In genomic region chr11:49847071-49847810, GRCm38 (mm10) we compare ENCODE assay signal across 8 mouse cellular contexts. TPM values are rescaled to one million over a fixed set of nuclear protein-coding genes. Genes with fewer than 3 reads are reported as not detected.
A peak's percentile ranks its signal among the peaks of the same experiment; 100 is the strongest.
DNase-seq lines count a peak whose midpoint lies in the region; ATAC-seq and TF ChIP-seq lines count a peak whose summit lies in the region.

No protein-coding gene starts in this region.

- peaks cover 14% of the 10 kb centered on the region for H3K4me1 ChIP-seq in intestine, embryonic 16.5 days (ENCODE audit: control insufficient read depth, insufficient read depth, low read length)
- H3K4me1 ChIP-seq in lung, postnatal 0 days (ENCODE audit: insufficient read depth, low read depth, low read length) = peaks cover 12% of the 10 kb centered on the region; the same call in 1 of the 2 replicates

- H3K9me3 ChIP-seq in intestine, embryonic 16.5 days (ENCODE audit: control insufficient read depth, low read length) = no peaks in the 10 kb centered on the region
- H3K9me3 ChIP-seq in lung, postnatal 0 days (ENCODE audit: low read length) = no peaks in the 10 kb centered on the region

- TF ChIP-seq CTCF in layer of hippocampus, adult 2 months (conservative IDR thresholded peaks at IDR 0.05) = no peak
- no peak for TF ChIP-seq CTCF in lung, postnatal 0 days (IDR thresholded peaks at IDR 0.05)

- peak overlapping the region; percentile 89 for H3K4me2 ChIP-seq in intestine, embryonic 16.5 days (ENCODE audit: low read depth, low read length)
- H3K4me2 ChIP-seq in lung, postnatal 0 days (replicated peaks; ENCODE audit: low read depth, low read length) = peak overlapping the region; percentile 92

- peak overlapping the region; percentile 65 for H3K4me3 ChIP-seq in layer of hippocampus, adult 2 months
- peak overlapping the region; percentile 90 for H3K4me3 ChIP-seq in intestine, embryonic 16.5 days (ENCODE audit: low read length)
- peak overlapping the region; percentile 74 for H3K4me3 ChIP-seq in lung, postnatal 0 days (ENCODE audit: low read depth, low read length)

- no peaks in the 10 kb centered on the region for H3K27me3 ChIP-seq in intestine, embryonic 16.5 days (replicated peaks; ENCODE audit: control insufficient read depth, insufficient read depth, low read length)
- H3K27me3 ChIP-seq in lung, postnatal 0 days (replicated peaks; ENCODE audit: insufficient read depth, low read length) = no peaks in the 10 kb centered on the region

- 0 out of 2 replicates have a peak, but pooled peaks cover 5% of the 10 kb centered on the region for H3K36me3 ChIP-seq in intestine, embryonic 16.5 days (ENCODE audit: control insufficient read depth, insufficient read depth, low read length)
- H3K36me3 ChIP-seq in lung, postnatal 0 days (ENCODE audit: insufficient read depth, low read length) = no peaks in the 10 kb centered on the region

- ATAC-seq in erythroblast, adult 5-6 weeks (replicated peaks; ENCODE audit: low FRiP score, poor library complexity, severe bottlenecking) = peak; percentile 41
- ATAC-seq in intestine, embryonic 16.5 days = no peak
- peak; percentile 5; the same call in 1 of the 2 replicates for ATAC-seq in lung, postnatal 0 days

- no peak for DNase-seq in layer of hippocampus, adult 2 months (ENCODE audit: low spot score in 2 of 2)
- DNase-seq in layer of hippocampus, adult 8-10 months (ENCODE audit: low spot score in 2 of 2) = no peak
- DNase-seq in Muller cell, postnatal 12 days (ENCODE audit: inconsistent ontology term) = peak; percentile 61
- peak; percentile 63 for DNase-seq in lung, postnatal 0 days (ENCODE audit: low spot score)
- peak; percentile 62 for DNase-seq in retina, postnatal 7 days (ENCODE audit: low read depth, low spot score)
- no peak for DNase-seq in gastrocnemius, postnatal 25 days

- H3K9ac ChIP-seq in intestine, embryonic 16.5 days (ENCODE audit: low read depth, low read length) = peak overlapping the region; percentile 97
- H3K9ac ChIP-seq in lung, postnatal 0 days (replicated peaks; ENCODE audit: low read depth) = peak overlapping the region; percentile 79

- WGBS in intestine, embryonic 16.5 days = 7% methylated on average over 29 of the region's 29 CpGs
- 7% methylated on average over 26 of the region's 29 CpGs for WGBS in lung, postnatal 0 days

- TF ChIP-seq EP300 in lung, postnatal 0 days (IDR thresholded peaks at IDR 0.05) = no peak

- peak overlapping the region; percentile 92 for H3K27ac ChIP-seq in layer of hippocampus, adult 2 months
- H3K27ac ChIP-seq in intestine, embryonic 16.5 days (ENCODE audit: low read length) = peak overlapping the region; percentile 87
- peak overlapping the region; percentile 94 for H3K27ac ChIP-seq in lung, postnatal 0 days (ENCODE audit: low read length)

RNA-seq across cellular contexts. Expression of gene Mapk9, which starts 0.7 kb away (rescaled TPM):
- 100 to 1,000 TPM; 150 to 154 TPM for total RNA-seq in layer of hippocampus, adult 2 months (2021)
- 100 to 1,000 TPM; 143 to 179 (median 165) TPM for total RNA-seq in layer of hippocampus, adult 8-10 months (2022)
- total RNA-seq in erythroblast, adult 5-6 weeks (2015; ENCODE audit: low replicate concordance) = 9.2 and 16.3 TPM in 2 replicates
- 9.5 and 9.9 TPM in 2 replicates for total RNA-seq in erythroblast, adult 5-6 weeks (2017; ENCODE audit: low replicate concordance)
- polyA plus RNA-seq in intestine, embryonic 16.5 days (2015; fragmentation: Nextera tagmentation; extraction: Ambion mirVana) = 26.6 and 27.8 TPM in 2 replicates
- 30.2 and 32.3 TPM in 2 replicates for polyA plus RNA-seq in lung, postnatal 0 days (2015; fragmentation: Nextera tagmentation; extraction: Ambion mirVana)
- 10 to 100 TPM; 40.7 to 47.1 TPM for total RNA-seq in gastrocnemius, postnatal 25 days (2021)

RNA-seq across cellular contexts. Expression of gene Gfpt2, which starts 53.3 kb away (rescaled TPM):
- total RNA-seq in layer of hippocampus, adult 2 months (2021) = 1 to 10 TPM; 5.0 TPM
- 1 to 10 TPM; 4.2 to 8.5 (median 6.7) TPM for total RNA-seq in layer of hippocampus, adult 8-10 months (2022)
- not detected in 2 replicates for total RNA-seq in erythroblast, adult 5-6 weeks (2015; ENCODE audit: low replicate concordance)
- total RNA-seq in erythroblast, adult 5-6 weeks (2017; ENCODE audit: low replicate concordance) = 0.17 TPM in 1 of 2 replicates, not detected in the other
- 5.8 and 6.4 TPM in 2 replicates for polyA plus RNA-seq in intestine, embryonic 16.5 days (2015; fragmentation: Nextera tagmentation; extraction: Ambion mirVana)
- polyA plus RNA-seq in lung, postnatal 0 days (2015; fragmentation: Nextera tagmentation; extraction: Ambion mirVana) = 3.9 and 4.5 TPM in 2 replicates
- total RNA-seq in gastrocnemius, postnatal 25 days (2021) = 1 to 10 TPM; 5.5 to 6.5 TPM

RNA-seq across cellular contexts. Expression of gene Rasgef1c, which starts 54.4 kb away (rescaled TPM):
- total RNA-seq in layer of hippocampus, adult 2 months (2021) = 1 to 10 TPM; 1.5 to 1.9 TPM
- total RNA-seq in layer of hippocampus, adult 8-10 months (2022) = 1 to 10 TPM; 2.4 to 3.6 (median 2.9) TPM
- total RNA-seq in erythroblast, adult 5-6 weeks (2015; ENCODE audit: low replicate concordance) = 1.0 TPM in 1 of 2 replicates, not detected in the other
- 0.94 TPM in 1 of 2 replicates, not detected in the other for total RNA-seq in erythroblast, adult 5-6 weeks (2017; ENCODE audit: low replicate concordance)
- 0.26 and 0.28 TPM in 2 replicates for polyA plus RNA-seq in intestine, embryonic 16.5 days (2015; fragmentation: Nextera tagmentation; extraction: Ambion mirVana)
- not detected in 2 replicates for polyA plus RNA-seq in lung, postnatal 0 days (2015; fragmentation: Nextera tagmentation; extraction: Ambion mirVana)
- total RNA-seq in gastrocnemius, postnatal 25 days (2021) = under 1 TPM; 0.43 to 0.48 TPM

Comparison
In these comparisons a context has a peak if more than half of its experiments do, and no peak if none do; other contexts are left out.
1. DNase-seq: peak in Muller cell, postnatal 12 days (single experiment), lung, postnatal 0 days (single experiment) and retina, postnatal 7 days (single experiment); none in layer of hippocampus, adult 2 months (0 of 2), layer of hippocampus, adult 8-10 months (0 of 2) and gastrocnemius, postnatal 25 days (single experiment).
2. RNA of gene Gfpt2, which starts 53.3 kb away (total RNA-seq): 4.2 to 8.5 TPM in layer of hippocampus, adult 8-10 months, 5.5 to 6.5 TPM in gastrocnemius, postnatal 25 days and 5.0 TPM in layer of hippocampus, adult 2 months; 0.17 TPM in erythroblast, adult 5-6 weeks; every median in the first group is over 4 times any median in the second.
3. Peak in every context shown above with its lines, with median percentiles within 50 percentile points of each other: H3K27ac ChIP-seq and H3K4me3 ChIP-seq.